Mouse (Mus musculus) CH12.LX (cell line): ENCODE results near the gene P2ry14. TPM values are rescaled to one million over a fixed set of nuclear protein-coding genes. Genes with fewer than 3 reads are reported as not detected.

Source experiments
- DNase-seq: peaks from one replicate; pipeline ENCODE4 v3.0.0-alpha.2; 2013; ENCODE audit errors: extremely low read depth
- H3K27ac ChIP-seq: 2 replicates; pipeline ENCODE4 v1.5.1; 2012; ENCODE audit warnings: low read depth, mild to moderate bottlenecking, control low read depth, moderate library complexity; ENCODE audit not compliant: insufficient read depth
- H3K27me3 ChIP-seq: replicated peaks from 2 replicates; pipeline ENCODE3; 2012; ENCODE audit warnings: inconsistent platforms
- H3K36me3 ChIP-seq, 2 experiments: replicated peaks in 1 of 2; 2 replicates each; pipeline versions ENCODE3 to v1.6.1; 2012; ENCODE audit warnings: inconsistent platforms in 1 of 2, low read length in 1 of 2, mild to moderate bottlenecking in 1 of 2, mixed read lengths in 1 of 2, moderate library complexity in 1 of 2; ENCODE audit not compliant: control insufficient read depth in 1 of 2, insufficient read depth in 1 of 2
- H3K4me1 ChIP-seq, 2 experiments: 2 replicates each; pipeline ENCODE4 v1.6.1; 2012; ENCODE audit warnings: inconsistent platforms in 1 of 2, moderate library complexity in 1 of 2; ENCODE audit not compliant: insufficient read depth in 2 of 2, control insufficient read depth in 1 of 2
- H3K4me2 ChIP-seq: 2 replicates; pipeline ENCODE4 v1.6.1; 2012; ENCODE audit warnings: low read depth, mild to moderate bottlenecking, control low read depth; ENCODE audit not compliant: poor library complexity, insufficient read depth, severe bottlenecking
- H3K4me3 ChIP-seq, 3 experiments: fragments of 150-350 bp in 1 of 3; sonication (generic) in 1 of 3; replicated peaks in 1 of 3; 2 replicates each; pipeline versions ENCODE3 to v1.5.1; 2011 to 2012; ENCODE audit warnings: low read depth in 2 of 3, low read length in 2 of 3, mild to moderate bottlenecking in 2 of 3, moderate library complexity in 2 of 3, control low read depth in 1 of 3, improper control_type of control experiment in 1 of 3, inconsistent platforms in 1 of 3, mixed read lengths in 1 of 3; ENCODE audit not compliant: poor library complexity in 1 of 3
- H3K79me2 ChIP-seq: replicated peaks from 2 replicates; pipeline ENCODE4 v1.6.1; 2012; ENCODE audit warnings: mild to moderate bottlenecking, moderate library complexity; ENCODE audit not compliant: control insufficient read depth, poor library complexity, insufficient read depth, severe bottlenecking; ENCODE audit errors: extremely low read depth
- H3K9ac ChIP-seq: 2 replicates; pipeline ENCODE4 v1.6.1; 2012; ENCODE audit warnings: low read depth, mild to moderate bottlenecking, control low read depth, moderate library complexity; ENCODE audit not compliant: insufficient read depth
- H3K9me3 ChIP-seq: replicated peaks from 2 replicates; pipeline ENCODE3; 2012; ENCODE audit warnings: low read length, inconsistent platforms, mixed read lengths
- CHD1 ChIP-seq: IDR thresholded peaks from 2 replicates; pipeline ENCODE4 v1.6.1; 2012; ENCODE audit warnings: low read depth, low read length, improper control_type of control experiment, inconsistent platforms
- CHD2 ChIP-seq: IDR thresholded peaks from 2 replicates; pipeline ENCODE4 v1.6.1; 2011; ENCODE audit warnings: low read length, improper control_type of control experiment
- CTCF ChIP-seq, 2 experiments: IDR thresholded peaks in 1 of 2; conservative IDR thresholded peaks in 1 of 2; 2 replicates each; pipeline ENCODE4 v1.5.1; 2011 to 2012; ENCODE audit warnings: low read depth in 2 of 2, low read length in 2 of 2, improper control_type of control experiment in 1 of 2, inconsistent platforms in 1 of 2, mild to moderate bottlenecking in 1 of 2, moderate library complexity in 1 of 2
- E2F4 ChIP-seq: IDR thresholded peaks from 2 replicates; pipeline ENCODE4 v1.6.1; 2011; ENCODE audit warnings: low read depth, low read length, improper control_type of control experiment; ENCODE audit not compliant: insufficient replicate concordance
- EP300 ChIP-seq: IDR thresholded peaks from 2 replicates; pipeline ENCODE4 v1.6.1; 2011; ENCODE audit warnings: low read length, improper control_type of control experiment
- GABPA ChIP-seq: IDR thresholded peaks from 2 replicates; pipeline ENCODE4 v1.6.1; 2012; ENCODE audit warnings: low read depth, low read length, improper control_type of control experiment, inconsistent platforms; ENCODE audit not compliant: insufficient replicate concordance
- HCFC1 ChIP-seq: IDR thresholded peaks from 2 replicates; pipeline ENCODE4 v1.6.1; 2012; ENCODE audit warnings: low read depth, mild to moderate bottlenecking, inconsistent platforms, low read length, improper control_type of control experiment
- IRF4 ChIP-seq: IDR thresholded peaks from 2 replicates; pipeline ENCODE4 v1.6.1; 2014; ENCODE audit warnings: low read depth, mild to moderate bottlenecking, inconsistent platforms, low read length, improper control_type of control experiment
- JUN ChIP-seq: IDR thresholded peaks from 2 replicates; pipeline ENCODE4 v1.6.1; 2011; ENCODE audit warnings: low read depth, mild to moderate bottlenecking, low read length, improper control_type of control experiment, moderate library complexity; ENCODE audit not compliant: insufficient read depth
- JUND ChIP-seq: conservative IDR thresholded peaks from 2 replicates; pipeline ENCODE4 v1.6.1; 2011; ENCODE audit warnings: low read depth, low read length, improper control_type of control experiment
- MXI1 ChIP-seq: IDR thresholded peaks from 2 replicates; pipeline ENCODE4 v1.6.1; 2011; ENCODE audit warnings: mild to moderate bottlenecking, low read depth, low read length, improper control_type of control experiment
- MYC ChIP-seq: IDR thresholded peaks from 2 replicates; pipeline ENCODE4 v1.6.1; 2011; ENCODE audit warnings: low read depth, mild to moderate bottlenecking, improper control_type of control experiment, low read length
- NELFE ChIP-seq: IDR thresholded peaks from 2 replicates; pipeline ENCODE4 v1.6.1; 2011; ENCODE audit warnings: low read depth, low read length, improper control_type of control experiment
- POLR2A ChIP-seq: IDR thresholded peaks from 2 replicates; pipeline ENCODE4 v1.6.1; 2011; ENCODE audit warnings: low read depth, mild to moderate bottlenecking, improper control_type of control experiment, low read length
- SMC3 ChIP-seq: IDR thresholded peaks from 2 replicates; pipeline ENCODE4 v1.6.1; 2011; ENCODE audit warnings: low read depth, low read length, improper control_type of control experiment
- UBTF ChIP-seq: IDR thresholded peaks from 2 replicates; pipeline ENCODE4 v1.6.1; 2012; ENCODE audit warnings: low read depth, mild to moderate bottlenecking, inconsistent platforms, low read length, improper control_type of control experiment, moderate library complexity
- USF1 ChIP-seq: IDR thresholded peaks from 2 replicates; pipeline ENCODE4 v1.6.1; 2014; ENCODE audit warnings: low read depth, mild to moderate bottlenecking, inconsistent platforms, low read length, improper control_type of control experiment
- ZC3H11A ChIP-seq: IDR thresholded peaks from 2 replicates; pipeline ENCODE4 v1.6.1; 2012; ENCODE audit warnings: low read depth, mild to moderate bottlenecking, inconsistent platforms, low read length, improper control_type of control experiment
- ZKSCAN1 ChIP-seq: IDR thresholded peaks from 2 replicates; pipeline ENCODE4 v1.6.1; 2012; ENCODE audit warnings: low read depth, inconsistent platforms, low read length, improper control_type of control experiment, borderline replicate concordance
- ZMIZ1 ChIP-seq: IDR thresholded peaks from 2 replicates; pipeline ENCODE4 v1.6.1; 2012; ENCODE audit warnings: low read depth, mild to moderate bottlenecking, inconsistent platforms, low read length, improper control_type of control experiment
- dilution Hi-C: fragments of 300-500 bp; cut with MboI; formaldehyde crosslinking; loops from 2 replicates; pipeline ENCODE4 v1.14.3; 2020; ENCODE audit warnings: low sequenced_read_pairs; ENCODE audit not compliant: extremely low pct_unique_long_range_greater_than_20kb, extremely low pct_ligation_motif_present
- in situ Hi-C: fragments of 300-500 bp; cut with MboI; formaldehyde crosslinking; loops from 3 replicates; pipeline ENCODE4 v1.14.3; 2019; ENCODE audit warnings: low sequenced_read_pairs, low pct_ligation_motif_present, low pct_unique_long_range_greater_than_20kb, mixed read lengths
- polyA plus RNA-seq: library from polyadenylated mRNA; unstranded; fragments of >175 nt; gene quantifications from 2 replicates; pipeline ENCODE4 v1.2.1, GENCODE M21; 2012; ENCODE audit warnings: low read depth; ENCODE audit not compliant: insufficient read length
- total RNA-seq, 2 experiments: library from RNA; depleted of rRNA; stranded (reverse); fragments of 300-350 nt in 1 of 2; fragments of >200 nt in 1 of 2; gene quantifications; 2 replicates each; pipeline ENCODE4 v1.2.3; 2012 to 2014

The P2ry14 gene
- total and polyA plus RNA-seq, 3 experiments, result 0.20 to 0.34 (median 0.24) TPM

GRCm38 (mm10) chr3:59191674-59192073, 38.3 kb upstream of the P2ry14 start:
- H3K9ac ChIP-seq, result no peak overlapping the region
- H3K9me3 ChIP-seq, result no peaks in the 10 kb centered on the region
- no peaks in the 10 kb centered on the region for H3K27me3 ChIP-seq
- no peaks in the 10 kb centered on the region for H3K4me1 ChIP-seq
- no peak overlapping the region for H3K27ac ChIP-seq
- no peak overlapping the region for H3K4me3 ChIP-seq
- TF ChIP-seq NELFE (no peak), CTCF (conservative IDR thresholded peaks at IDR 0.05 in 1 of 2, IDR thresholded peaks at IDR 0.05 in 1 of 2; ENCODE audit: low read depth in 2 of 2, low read length in 2 of 2) (no peak), CHD2 (no peak), SMC3 (no peak), ZKSCAN1 (no peak), HCFC1 (no peak), IRF4 (no peak), MYC (no peak), CHD1 (no peak), GABPA (no peak), ZMIZ1 (no peak), JUND (no peak), E2F4 (no peak), POLR2A (no peak), ZC3H11A (no peak)
- TF ChIP-seq, all 38 proteins: peak for 0
- no peaks in the 10 kb centered on the region for H3K79me2 ChIP-seq
- no peaks in the 10 kb centered on the region for H3K36me3 ChIP-seq
- in situ Hi-C loops (no loop called here), dilution Hi-C loops (no loop called here)
- no peak overlapping the region for H3K4me2 ChIP-seq
- DNase-seq, result no peak

GRCm38 (mm10) chr3:59187336-59187735, 33.9 kb upstream of the P2ry14 start:
- H3K9me3 ChIP-seq, result no peaks in the 10 kb centered on the region
- no peak for DNase-seq
- H3K4me2 ChIP-seq, result no peak overlapping the region
- dilution Hi-C loops, result no loop called here
- no peak overlapping the region for H3K4me3 ChIP-seq
- TF ChIP-seq MXI1 (no peak), ZMIZ1 (no peak), ZC3H11A (no peak), JUN (no peak), USF1 (no peak), EP300 (no peak), UBTF (no peak)
- TF ChIP-seq, all 38 proteins: peak for 0
- in situ Hi-C loops, result loop anchor here (10.0 kb wide), 1 partner anchor 137 kb away; no protein-coding TSS in a partner anchor
- no peaks in the 10 kb centered on the region for H3K27me3 ChIP-seq
- no peak overlapping the region for H3K27ac ChIP-seq
- H3K4me1 ChIP-seq, result peaks cover 0 to 6% of the 10 kb centered on the region in 2 experiments; a peak in 1 of 4 replicates
- no peaks in the 10 kb centered on the region for H3K79me2 ChIP-seq
- H3K36me3 ChIP-seq, result no peaks in the 10 kb centered on the region
- no peak overlapping the region for H3K9ac ChIP-seq
